Mouse (Mus musculus): ENCODE measurements around the gene Nrip2. TPM values are rescaled to one million over a fixed set of nuclear protein-coding genes. Genes with fewer than 3 reads are reported as not detected.

Nrip2 gene
- total and polyA plus RNA-seq, 2 experiments from 2014 or later, result 8.4 to 10.8 TPM

DNA sequence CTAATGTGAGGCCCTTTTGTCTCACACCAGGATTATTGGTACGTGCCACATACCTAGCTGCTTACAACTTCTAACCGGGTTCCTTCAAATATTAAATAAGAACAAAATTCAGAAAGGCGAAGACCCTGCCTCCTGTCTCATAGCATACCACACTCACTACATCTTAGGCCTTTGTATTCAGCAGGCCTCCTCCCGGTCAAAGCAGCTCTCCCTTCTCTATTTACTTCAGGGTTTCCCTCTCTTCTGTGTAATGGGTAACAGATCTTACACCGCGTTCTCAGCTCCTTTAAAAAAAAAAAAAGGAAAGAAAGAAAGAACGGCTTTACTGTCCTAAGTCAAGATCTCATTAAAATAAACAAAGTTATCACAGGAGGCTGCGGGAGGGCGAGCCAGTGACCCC, 37.2 kb upstream of the Nrip2 start:
- H3K36me3 ChIP-seq (ENCODE audit: insufficient read depth, low read length), result peaks cover 4% of the 10 kb centered on the region; the same call in 1 of the 2 replicates
- ATAC-seq (no peak), DNase-seq (ENCODE audit: low spot score) (no peak)
- TF ChIP-seq CTCF (IDR thresholded peaks at IDR 0.05; ENCODE audit: low read depth), result no peak
- peak overlapping the region; percentile 75 for H3K9ac ChIP-seq (replicated peaks; ENCODE audit: low read length)
- H3K4me3 ChIP-seq (ENCODE audit: low read length), result peak overlapping the region; percentile 89
- H3K27me3 ChIP-seq (ENCODE audit: insufficient read depth, low read length), result no peaks in the 10 kb centered on the region
- no peaks in the 10 kb centered on the region for H3K4me1 ChIP-seq (ENCODE audit: insufficient read depth, low read length)
- WGBS, result 12% methylated on average over 9 of the region's 9 CpGs
- peak overlapping the region; percentile 100 for H3K4me2 ChIP-seq (ENCODE audit: low read depth, low read length)
- H3K27ac ChIP-seq, result peak overlapping the region; percentile 83
- H3K9me3 ChIP-seq (ENCODE audit: low read length), result no peaks in the 10 kb centered on the region

DNA sequence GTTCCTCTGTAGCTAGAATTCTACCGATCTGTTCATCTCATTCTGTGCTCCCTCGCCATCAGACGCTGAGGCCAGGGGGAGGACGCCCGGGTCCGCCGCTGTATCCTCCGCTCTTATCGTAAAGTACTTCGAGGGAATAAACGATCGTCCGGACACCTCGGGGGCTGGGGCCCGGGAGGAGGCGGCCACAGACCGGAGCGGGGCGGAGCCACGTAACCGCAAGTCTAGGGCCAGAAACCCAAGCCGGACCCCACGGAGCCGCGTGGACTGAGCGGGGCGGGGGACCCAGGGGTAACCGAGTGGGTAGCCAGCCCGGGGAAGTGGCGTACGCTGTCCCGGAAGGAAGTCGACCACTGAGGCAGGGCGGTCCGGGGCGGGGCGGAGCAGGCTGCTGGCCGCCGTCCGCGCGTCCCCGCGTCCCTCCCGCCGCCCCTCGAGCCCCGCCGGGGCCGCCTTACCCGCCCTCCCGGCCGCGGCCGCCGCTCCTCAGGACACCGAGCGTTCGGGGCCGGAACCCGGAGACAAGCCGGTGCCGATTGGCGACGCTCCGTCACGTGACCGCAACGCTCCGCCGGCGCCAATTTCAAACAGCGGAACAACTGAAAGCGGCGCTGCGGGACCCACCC, 36.6 kb upstream of the Nrip2 start, which contains the start of the genes Rhno1 and Foxm1:
Gene Rhno1 (minus strand): TSS at position 531 of the 626 bp plus-strand sequence.
Gene Foxm1 (plus strand): TSS at position 587 of the 626 bp plus-strand sequence.
- 1% methylated on average over 53 of the region's 76 CpGs for WGBS
- Histone ChIP-seq H3K9ac (replicated peaks; ENCODE audit: low read length) (peak within 1 kb of the TSS; percentile 75), H3K27ac (peak within 1 kb of the TSS; percentile 83), H3K4me1 (ENCODE audit: insufficient read depth, low read length) (no peaks in the 10 kb centered on the region), H3K4me2 (ENCODE audit: low read depth, low read length) (peak within 1 kb of the TSS; percentile 100), H3K4me3 (ENCODE audit: low read length) (peak within 1 kb of the TSS; percentile 89), H3K27me3 (ENCODE audit: insufficient read depth, low read length) (no peaks in the 10 kb centered on the region), H3K36me3 (ENCODE audit: insufficient read depth, low read length) (peaks cover 4% of the 10 kb centered on the region; the same call in 1 of the 2 replicates), H3K9me3 (ENCODE audit: low read length) (no peaks in the 10 kb centered on the region)
- ATAC-seq (peak; percentile 86), DNase-seq (ENCODE audit: low spot score) (peak; percentile 91)
- TF ChIP-seq CTCF (IDR thresholded peaks at IDR 0.05; ENCODE audit: low read depth), result no peak

- Histone ChIP-seq H3K9ac (replicated peaks; ENCODE audit: low read length) (peak overlapping the region; percentile 75), H3K4me1 (ENCODE audit: insufficient read depth, low read length) (no peaks in the 10 kb centered on the region), H3K36me3 (ENCODE audit: insufficient read depth, low read length) (no peaks in the 10 kb centered on the region; the same call in 1 of the 2 replicates), H3K4me3 (ENCODE audit: low read length) (peak overlapping the region; percentile 89), H3K27ac (peak overlapping the region; percentile 83), H3K27me3 (ENCODE audit: insufficient read depth, low read length) (no peaks in the 10 kb centered on the region), H3K4me2 (ENCODE audit: low read depth, low read length) (peak overlapping the region; percentile 100), H3K9me3 (ENCODE audit: low read length) (no peaks in the 10 kb centered on the region)
- DNase-seq (ENCODE audit: low spot score), result peak; percentile 37
- ATAC-seq, result peak; percentile 1; the same call in 1 of the 2 replicates
- no peak for TF ChIP-seq CTCF (IDR thresholded peaks at IDR 0.05; ENCODE audit: low read depth)
- WGBS, result under 1% methylated on average over 44 of the region's 46 CpGs
Measured at GRCm38 (mm10) chr6:128363007-128363825, 35.9 kb upstream of the Nrip2 start.

DNA sequence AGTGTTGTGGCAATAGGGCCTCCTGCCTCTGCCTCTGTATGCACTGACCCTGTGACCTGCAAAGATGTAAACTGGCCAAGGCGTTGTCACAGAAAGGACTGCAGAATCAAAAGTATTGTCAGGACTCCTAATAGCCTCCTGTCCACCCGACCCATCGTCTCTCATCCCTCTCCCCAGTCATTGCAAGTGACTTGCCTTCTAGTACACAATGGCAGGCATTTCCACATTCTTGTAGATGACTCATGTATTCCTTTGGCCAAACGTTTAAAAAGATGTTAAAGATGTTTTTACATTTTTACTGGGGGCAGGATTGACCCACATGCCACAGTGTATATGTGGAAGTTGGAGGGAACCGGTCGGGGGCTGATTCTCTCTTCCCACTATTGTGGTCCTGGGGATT, 34.4 kb upstream of the Nrip2 start:
- 73% methylated on average over 6 of the region's 6 CpGs for WGBS
- Histone ChIP-seq H3K36me3 (ENCODE audit: insufficient read depth, low read length) (no peaks in the 10 kb centered on the region), H3K4me2 (ENCODE audit: low read depth, low read length) (no peak overlapping the region), H3K4me3 (ENCODE audit: low read length) (no peak overlapping the region), H3K27me3 (ENCODE audit: insufficient read depth, low read length) (no peaks in the 10 kb centered on the region), H3K27ac (no peak overlapping the region), H3K9ac (replicated peaks; ENCODE audit: low read length) (no peak overlapping the region), H3K4me1 (ENCODE audit: insufficient read depth, low read length) (no peaks in the 10 kb centered on the region), H3K9me3 (ENCODE audit: low read length) (no peaks in the 10 kb centered on the region)
- DNase-seq (ENCODE audit: low spot score), result no peak
- no peak for ATAC-seq
- TF ChIP-seq CTCF (IDR thresholded peaks at IDR 0.05; ENCODE audit: low read depth), result no peak

DNA sequence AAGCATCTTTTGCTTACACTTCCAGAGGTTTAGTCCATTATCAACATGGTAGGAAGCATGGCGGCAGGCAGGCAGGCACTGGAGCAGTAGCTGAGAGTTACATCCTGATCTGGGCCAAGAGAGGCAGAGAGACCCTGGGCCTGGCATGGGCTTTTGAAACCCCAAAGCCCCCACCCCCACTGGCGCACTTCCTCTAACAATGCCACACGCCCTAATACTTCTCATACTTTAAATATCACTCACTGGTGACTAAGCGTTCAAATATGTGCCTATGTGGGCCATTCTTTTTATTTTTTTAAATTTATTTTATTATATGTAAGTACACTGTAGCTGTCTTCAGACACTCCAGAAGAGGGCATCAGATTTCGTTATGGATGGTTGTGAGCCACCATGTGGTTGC, 32.6 kb upstream of the Nrip2 start:
- H3K36me3 ChIP-seq (ENCODE audit: insufficient read depth, low read length), result peaks cover 5% of the 10 kb centered on the region; the same call in 1 of the 2 replicates
- ATAC-seq (no peak), DNase-seq (ENCODE audit: low spot score) (no peak)
- H3K4me1 ChIP-seq (ENCODE audit: insufficient read depth, low read length), result no peaks in the 10 kb centered on the region
- 94% methylated on average over 5 of the region's 5 CpGs for WGBS
- H3K27me3 ChIP-seq (ENCODE audit: insufficient read depth, low read length), result no peaks in the 10 kb centered on the region
- H3K4me3 ChIP-seq (ENCODE audit: low read length), result no peak overlapping the region
- H3K9me3 ChIP-seq (ENCODE audit: low read length), result no peaks in the 10 kb centered on the region
- no peak overlapping the region for H3K9ac ChIP-seq (replicated peaks; ENCODE audit: low read length)
- no peak overlapping the region for H3K4me2 ChIP-seq (ENCODE audit: low read depth, low read length)
- H3K27ac ChIP-seq, result no peak overlapping the region
- no peak for TF ChIP-seq CTCF (IDR thresholded peaks at IDR 0.05; ENCODE audit: low read depth)

- H3K4me2 ChIP-seq (ENCODE audit: low read depth, low read length), result no peak overlapping the region
- 89% methylated on average over 5 of the region's 5 CpGs for WGBS
- no peaks in the 10 kb centered on the region for H3K27me3 ChIP-seq (ENCODE audit: insufficient read depth, low read length)
- no peaks in the 10 kb centered on the region for H3K9me3 ChIP-seq (ENCODE audit: low read length)
- ATAC-seq, result no peak
- no peak overlapping the region for H3K9ac ChIP-seq (replicated peaks; ENCODE audit: low read length)
- H3K4me3 ChIP-seq (ENCODE audit: low read length), result no peak overlapping the region
- no peak overlapping the region for H3K27ac ChIP-seq
- no peak for TF ChIP-seq CTCF (IDR thresholded peaks at IDR 0.05; ENCODE audit: low read depth)
- H3K36me3 ChIP-seq (ENCODE audit: insufficient read depth, low read length), result peaks cover 5% of the 10 kb centered on the region; the same call in 1 of the 2 replicates
- no peak for DNase-seq (ENCODE audit: low spot score)
- H3K4me1 ChIP-seq (ENCODE audit: insufficient read depth, low read length), result no peaks in the 10 kb centered on the region
Measured at GRCm38 (mm10) chr6:128370040-128370439, 29.1 kb upstream of the Nrip2 start.
